Mouse (Mus musculus) forebrain, embryonic 11.5 days (tissue): ENCODE data around the gene Lfng. TPM values are rescaled to one million over a fixed set of nuclear protein-coding genes. Genes with fewer than 3 reads are reported as not detected.

Experiments used
- ATAC-seq: fragments of 200-750 bp; cut with Nextera tagmentation; replicated peaks from 2 replicates; pipeline ENCODE4 v1.8.0; 2017; ENCODE audit warnings: moderate TSS enrichment; ENCODE audit not compliant: low FRiP score
- DNase-seq: peaks from one replicate; pipeline ENCODE4 v3.0.0-alpha.2; 2017; ENCODE audit warnings: low spot score
- H3K27ac ChIP-seq: fragments of 300-500 bp; sonication (generic); 2 replicates; pipeline ENCODE4 v1.5.1; 2014; ENCODE audit warnings: low read depth, low read length
- H3K27me3 ChIP-seq: fragments of 300-500 bp; sonication (generic); 2 replicates; pipeline ENCODE4 v1.6.1; 2014; ENCODE audit warnings: mild to moderate bottlenecking, low read length, mixed read lengths; ENCODE audit not compliant: control insufficient read depth, insufficient read depth
- H3K36me3 ChIP-seq: fragments of 300-500 bp; sonication (generic); 2 replicates; pipeline ENCODE4 v1.6.1; 2014; ENCODE audit warnings: mild to moderate bottlenecking, low read length, moderate library complexity, mixed read lengths; ENCODE audit not compliant: control insufficient read depth, insufficient read depth
- H3K4me1 ChIP-seq: fragments of 300-500 bp; sonication (generic); replicated peaks from 2 replicates; pipeline ENCODE4 v1.6.1; 2014; ENCODE audit warnings: low read length, mixed read lengths; ENCODE audit not compliant: control insufficient read depth, insufficient read depth
- H3K4me2 ChIP-seq: fragments of 300-500 bp; sonication (generic); 2 replicates; pipeline ENCODE4 v1.6.1; 2014; ENCODE audit warnings: low read depth, mild to moderate bottlenecking, low read length, moderate library complexity, mixed read lengths; ENCODE audit not compliant: severe bottlenecking
- H3K4me3 ChIP-seq: fragments of 300-500 bp; sonication (generic); 2 replicates; pipeline ENCODE4 v1.5.1; 2014; ENCODE audit warnings: low read depth, low read length
- H3K9ac ChIP-seq: fragments of 300-500 bp; sonication (generic); 2 replicates; pipeline ENCODE4 v1.6.1; 2014; ENCODE audit warnings: low read length
- H3K9me3 ChIP-seq: fragments of 300-500 bp; sonication (generic); 2 replicates; pipeline ENCODE4 v1.6.1; 2016; ENCODE audit warnings: low read length, mixed read lengths; ENCODE audit not compliant: control insufficient read depth
- WGBS: fragments of 180-500 bp; shearing (Covaris S2); extraction: QIAGEN DNeasy Blood & Tissue Kit; methylation state at CpG from one replicate; pipeline ENCODE4 v1.1.7; 2014; 5-methylcytosine and 5-hydroxymethylcytosine counted together
- polyA plus RNA-seq: library from polyadenylated mRNA; unstranded; fragments of >200 nt; fragmentation: Nextera tagmentation; extraction: Ambion mirVana; gene quantifications from 2 replicates; pipeline ENCODE4 v1.2.1, GENCODE M21; 2014

Lfng gene
- polyA plus RNA-seq, 1 experiment from 2014 or later, result 41.8 TPM

DNA sequence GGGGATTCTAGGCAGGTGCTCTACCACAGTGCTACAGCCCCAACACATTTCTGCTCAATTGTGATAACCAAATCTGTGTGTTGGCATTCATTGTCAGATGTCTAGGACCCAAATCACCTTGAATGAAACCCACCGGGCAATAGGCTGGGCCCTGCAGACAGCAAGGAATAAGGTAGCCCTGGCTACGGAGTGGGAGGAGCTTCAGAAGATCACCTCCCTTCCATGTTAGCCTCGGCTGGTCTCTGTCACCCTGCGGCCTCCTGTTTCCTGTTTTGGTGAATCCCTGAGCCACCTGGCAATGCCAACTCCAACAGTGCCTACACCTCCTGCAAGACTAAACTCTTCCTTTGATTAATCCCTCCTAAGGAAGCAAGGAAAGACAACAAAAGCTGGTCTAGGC lies 9.3 kb upstream of the Lfng start:
- ATAC-seq (no peak), DNase-seq (no peak)
- 92% methylated on average over 4 of the region's 4 CpGs for WGBS
- Histone ChIP-seq H3K4me3 (no peak overlapping the region), H3K4me2 (no peak overlapping the region), H3K4me1 (no peaks in the 10 kb centered on the region), H3K27me3 (no peaks in the 10 kb centered on the region), H3K36me3 (no peaks in the 10 kb centered on the region), H3K9ac (no peak overlapping the region), H3K9me3 (no peaks in the 10 kb centered on the region), H3K27ac (no peak overlapping the region)

DNA sequence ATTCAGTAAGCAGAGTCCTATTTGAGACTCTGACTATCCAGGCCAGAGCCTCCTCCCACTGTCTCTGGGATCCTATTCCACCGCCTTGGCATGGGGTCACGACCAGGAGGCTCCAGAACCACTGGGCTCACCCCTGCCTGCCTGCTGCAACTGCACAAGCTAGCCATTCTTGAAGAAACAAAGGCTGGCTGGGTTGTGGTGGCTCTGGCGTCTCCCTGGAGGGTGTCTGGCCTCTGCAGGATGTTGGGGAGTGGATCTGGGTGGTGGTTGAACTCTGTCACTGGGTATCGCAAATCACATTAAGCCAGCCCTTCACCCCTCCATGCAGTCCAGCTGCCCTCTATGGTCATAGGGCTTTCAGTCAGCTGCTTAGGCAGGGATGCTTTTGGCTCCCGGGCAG lies 7.2 kb upstream of the Lfng start:
- Histone ChIP-seq H3K9me3 (no peaks in the 10 kb centered on the region), H3K4me1 (no peaks in the 10 kb centered on the region), H3K27ac (no peak overlapping the region), H3K4me3 (no peak overlapping the region), H3K4me2 (no peak overlapping the region), H3K27me3 (no peaks in the 10 kb centered on the region), H3K36me3 (no peaks in the 10 kb centered on the region), H3K9ac (no peak overlapping the region)
- 73% methylated on average over 5 of the region's 5 CpGs for WGBS
- DNase-seq (no peak), ATAC-seq (no peak)

DNA sequence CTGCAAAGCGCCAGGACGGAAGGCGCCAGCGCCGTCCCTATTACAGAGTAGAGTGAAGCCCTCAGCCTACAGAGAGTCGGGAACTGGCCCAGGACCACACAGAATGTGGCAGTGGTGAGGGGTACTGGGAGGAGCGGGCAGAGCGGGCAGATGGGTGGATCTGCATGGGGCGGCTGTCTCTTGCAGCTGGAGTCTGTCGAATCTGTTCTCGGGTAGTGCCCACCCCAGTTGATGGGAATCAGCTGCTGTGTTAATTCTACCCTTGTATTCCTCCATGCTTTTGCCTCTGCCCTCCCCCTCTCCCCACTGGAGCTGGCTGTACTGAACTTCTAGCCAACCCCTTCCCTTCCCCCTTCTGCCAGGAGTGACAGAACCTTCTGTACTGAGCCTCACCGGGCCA lies 5.4 kb upstream of the Lfng start:
- peaks cover 10% of the 10 kb centered on the region for H3K4me1 ChIP-seq
- WGBS, result 84% methylated on average over 12 of the region's 12 CpGs
- no peaks in the 10 kb centered on the region for H3K9me3 ChIP-seq
- H3K36me3 ChIP-seq, result no peaks in the 10 kb centered on the region
- peaks cover 2% of the 10 kb centered on the region for H3K27me3 ChIP-seq
- DNase-seq, result no peak
- H3K4me3 ChIP-seq, result no peak overlapping the region
- ATAC-seq, result no peak
- no peak overlapping the region for H3K4me2 ChIP-seq
- no peak overlapping the region for H3K9ac ChIP-seq
- H3K27ac ChIP-seq, result no peak overlapping the region

DNA sequence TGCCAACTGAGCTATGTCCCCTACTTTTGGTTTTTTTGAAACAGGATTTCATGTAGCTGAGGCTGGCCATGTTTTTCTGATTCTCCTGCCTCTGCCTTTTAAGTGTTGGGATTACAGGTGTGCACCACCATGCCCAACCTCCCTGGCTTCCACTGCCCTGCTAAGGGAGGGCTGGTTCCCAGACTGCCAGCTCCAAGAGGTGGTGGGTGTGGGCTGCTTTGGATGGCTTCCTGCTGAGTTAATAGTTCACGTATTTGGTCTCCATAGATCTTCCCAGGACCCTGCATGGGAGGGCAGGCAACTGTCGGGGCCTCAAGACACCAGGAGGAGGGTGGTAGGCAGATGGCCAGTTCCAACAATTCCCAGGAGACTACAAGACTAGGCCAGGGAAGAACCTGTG lies 4.6 kb upstream of the Lfng start:
- H3K4me1 ChIP-seq, result peaks cover 11% of the 10 kb centered on the region
- no peak overlapping the region for H3K4me3 ChIP-seq
- H3K9me3 ChIP-seq, result no peaks in the 10 kb centered on the region
- peaks cover 2% of the 10 kb centered on the region for H3K27me3 ChIP-seq
- no peak overlapping the region for H3K9ac ChIP-seq
- H3K36me3 ChIP-seq, result no peaks in the 10 kb centered on the region
- ATAC-seq (no peak), DNase-seq (no peak)
- 66% methylated on average over 2 of the region's 2 CpGs for WGBS
- no peak overlapping the region for H3K27ac ChIP-seq
- H3K4me2 ChIP-seq, result no peak overlapping the region

DNA sequence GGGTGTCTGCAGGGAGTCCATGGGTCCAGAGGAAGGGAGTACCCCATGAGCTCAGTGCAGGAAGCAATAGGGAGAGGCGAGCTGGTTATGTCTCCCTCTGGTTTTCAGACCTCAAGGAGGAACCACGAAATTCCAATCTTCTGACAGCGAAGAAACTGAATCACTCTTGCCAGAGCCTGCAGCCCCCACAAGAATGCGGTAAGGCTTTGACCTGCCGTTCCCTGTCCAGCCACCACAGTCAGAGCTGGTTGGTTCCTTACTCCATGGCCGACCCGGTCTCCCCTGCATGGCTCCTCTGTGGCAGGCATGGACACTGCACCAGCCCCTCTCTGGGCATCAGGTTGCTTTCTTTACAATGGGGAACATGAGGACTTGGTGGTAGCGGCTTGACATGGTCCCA lies 2.7 kb upstream of the Lfng start:
- 86% methylated on average over 8 of the region's 8 CpGs for WGBS
- Histone ChIP-seq H3K9me3 (no peaks in the 10 kb centered on the region), H3K4me3 (no peak overlapping the region), H3K27me3 (peaks cover 2% of the 10 kb centered on the region), H3K36me3 (no peaks in the 10 kb centered on the region), H3K4me1 (peaks cover 12% of the 10 kb centered on the region), H3K27ac (no peak overlapping the region), H3K9ac (no peak overlapping the region), H3K4me2 (no peak overlapping the region)
- DNase-seq, result no peak
- ATAC-seq, result no peak

DNA sequence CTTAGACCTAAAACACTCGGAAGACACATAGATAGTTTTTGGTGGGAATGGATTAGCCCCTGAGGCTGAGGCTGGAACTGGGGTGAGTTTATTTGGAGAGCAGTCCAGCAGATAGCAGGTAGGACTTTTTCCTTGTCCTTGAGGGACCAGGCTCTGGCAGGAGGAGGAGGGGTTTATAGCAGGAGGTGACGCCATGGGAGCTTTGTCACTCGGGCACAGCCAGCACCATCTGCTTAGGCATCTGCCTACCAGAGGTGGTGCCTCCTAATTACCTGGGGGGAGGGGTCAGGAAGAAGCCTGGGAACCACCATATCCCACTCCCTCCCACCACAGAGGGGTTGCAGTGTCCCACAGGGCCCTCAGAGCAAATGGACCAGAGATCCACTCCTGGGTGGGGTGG lies 1.9 kb upstream of the Lfng start:
- ATAC-seq (no peak), DNase-seq (no peak)
- H3K9ac ChIP-seq, result no peak overlapping the region
- peaks cover 17% of the 10 kb centered on the region for H3K4me1 ChIP-seq
- H3K4me2 ChIP-seq, result no peak overlapping the region
- no peak overlapping the region for H3K27ac ChIP-seq
- no peak overlapping the region for H3K4me3 ChIP-seq
- H3K36me3 ChIP-seq, result no peaks in the 10 kb centered on the region
- H3K9me3 ChIP-seq, result no peaks in the 10 kb centered on the region
- 26% methylated on average over 3 of the region's 3 CpGs for WGBS
- H3K27me3 ChIP-seq, result peaks cover 2% of the 10 kb centered on the region

DNA sequence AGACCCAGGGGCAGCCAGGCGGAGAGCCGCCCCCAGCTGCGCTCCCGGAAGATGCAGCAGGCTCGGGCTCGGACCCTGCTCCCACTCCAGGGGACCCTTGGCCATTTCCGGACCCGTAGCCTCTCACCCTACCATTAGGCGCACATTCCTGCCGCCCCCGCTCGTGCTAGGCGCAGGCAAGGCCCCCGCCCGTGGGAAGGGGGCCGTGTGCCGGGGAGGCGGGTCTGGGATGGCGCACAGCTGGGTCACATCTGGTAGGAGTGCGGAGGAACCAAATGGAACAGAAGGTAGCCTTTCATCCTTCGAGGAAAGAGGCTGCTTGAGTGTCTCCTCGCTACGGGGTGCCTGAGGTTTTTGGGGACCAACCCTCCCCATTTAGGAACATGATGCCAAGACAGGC lies 734 bp upstream of the Lfng start:
- 0% methylated on average over 23 of the region's 23 CpGs for WGBS
- H3K27ac ChIP-seq, result no peak overlapping the region
- H3K9me3 ChIP-seq, result no peaks in the 10 kb centered on the region
- H3K27me3 ChIP-seq, result peaks cover 2% of the 10 kb centered on the region
- H3K36me3 ChIP-seq, result no peaks in the 10 kb centered on the region
- ATAC-seq (no peak), DNase-seq (no peak)
- H3K4me2 ChIP-seq, result peak overlapping the region; percentile 81
- peak overlapping the region; percentile 82 for H3K4me3 ChIP-seq
- H3K4me1 ChIP-seq, result peaks cover 27% of the 10 kb centered on the region
- H3K9ac ChIP-seq, result peak overlapping the region; percentile 48

DNA sequence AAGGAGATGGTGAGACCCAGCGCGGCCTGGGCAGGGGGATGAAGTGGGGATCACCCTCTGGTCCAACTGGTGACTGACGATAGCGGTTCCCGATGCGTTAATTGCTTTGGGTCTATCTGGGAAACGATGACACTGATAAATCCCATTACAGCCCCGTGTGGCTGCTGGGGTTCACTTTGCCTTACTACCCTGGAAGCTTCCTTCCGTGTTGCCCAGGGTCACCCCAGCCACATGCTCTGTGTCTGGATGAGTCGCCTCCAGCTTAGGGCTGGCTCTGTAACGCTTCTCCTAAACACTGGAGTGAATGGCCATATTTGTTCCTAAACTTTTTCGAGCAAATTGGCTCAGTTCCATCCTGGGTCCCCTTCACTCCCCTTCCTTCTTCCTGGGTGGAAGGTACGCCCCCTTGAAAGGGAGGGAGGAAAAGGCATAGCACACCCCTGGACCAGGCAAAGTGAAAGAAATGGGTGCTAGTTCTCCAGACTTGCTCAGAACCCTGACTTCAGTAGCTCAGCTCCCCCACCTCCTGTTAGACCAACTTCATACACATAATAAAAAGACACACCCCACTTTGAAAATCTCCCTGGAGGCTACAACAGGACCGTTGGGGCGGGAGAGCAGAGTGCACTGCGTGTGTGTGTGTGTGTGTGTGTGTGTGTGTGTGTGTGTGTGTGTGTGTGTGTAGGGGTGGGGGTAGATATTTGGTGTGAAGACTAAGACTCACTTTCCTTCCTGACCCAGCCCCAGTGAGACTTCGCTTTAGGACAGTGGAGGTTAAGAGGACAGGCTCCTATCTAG lies 915 bp downstream of the Lfng start:
- peaks cover 2% of the 10 kb centered on the region for H3K27me3 ChIP-seq
- H3K36me3 ChIP-seq, result no peaks in the 10 kb centered on the region; the same call in 1 of the 2 replicates
- H3K4me2 ChIP-seq, result peak overlapping the region; percentile 81
- peak overlapping the region; percentile 82 for H3K4me3 ChIP-seq
- peaks cover 41% of the 10 kb centered on the region for H3K4me1 ChIP-seq
- peak overlapping the region; percentile 99 for H3K27ac ChIP-seq
- WGBS, result under 1% methylated on average over 17 of the region's 17 CpGs
- ATAC-seq, result no peak
- no peaks in the 10 kb centered on the region for H3K9me3 ChIP-seq
- DNase-seq, result peak; percentile 65
- peak overlapping the region; percentile 94 for H3K9ac ChIP-seq

DNA sequence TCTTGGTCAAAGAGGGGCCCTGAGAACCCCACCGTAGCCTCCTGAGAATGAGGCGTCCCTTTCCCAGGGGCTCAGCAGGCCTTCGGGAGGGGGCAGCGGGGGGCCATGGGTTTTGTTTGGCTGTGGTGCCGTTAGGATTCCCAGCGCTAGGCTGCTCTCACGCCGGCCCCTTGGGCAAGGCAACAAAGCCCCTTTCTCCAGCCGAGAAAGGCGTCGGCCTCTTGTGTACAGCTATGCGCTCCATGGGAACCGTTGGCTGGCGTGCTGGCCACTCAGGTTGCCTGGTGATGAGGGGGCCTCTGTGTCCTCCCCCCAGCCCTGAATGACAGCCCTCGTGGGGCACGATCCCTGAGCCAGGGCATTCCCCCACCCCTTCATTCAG lies 1.5 kb downstream of the Lfng start:
- H3K36me3 ChIP-seq, result no peaks in the 10 kb centered on the region; the same call in 1 of the 2 replicates
- H3K4me3 ChIP-seq, result peak overlapping the region; percentile 82
- peaks cover 41% of the 10 kb centered on the region for H3K4me1 ChIP-seq
- H3K27me3 ChIP-seq, result peaks cover 2% of the 10 kb centered on the region
- peak overlapping the region; percentile 81 for H3K4me2 ChIP-seq
- DNase-seq (peak; percentile 85), ATAC-seq (peak; percentile 10)
- H3K9me3 ChIP-seq, result no peaks in the 10 kb centered on the region
- under 1% methylated on average over 16 of the region's 16 CpGs for WGBS
- peak overlapping the region; percentile 99 for H3K27ac ChIP-seq
- H3K9ac ChIP-seq, result peak overlapping the region; percentile 94
